Mouse (Mus musculus) fat pad, adult 2 months (tissue): ENCODE results near the gene C2cd4c.

ENCODE experiments used
- DNase-seq: peaks from one replicate; pipeline ENCODE4 v3.0.0-alpha.2; 2011; ENCODE audit warnings: low read depth, low spot score; ENCODE audit errors: extremely low read depth

The C2cd4c gene

GRCm38 (mm10) chr10:79579781-79580180 lies 34.0 kb downstream of the C2cd4c start:
- DNase-seq = no peak

GRCm38 (mm10) chr10:79578891-79579290 lies 34.9 kb downstream of the C2cd4c start:
- no peak for DNase-seq

GRCm38 (mm10) chr10:79578276-79578675 lies 35.5 kb downstream of the C2cd4c start:
- no peak for DNase-seq

DNA sequence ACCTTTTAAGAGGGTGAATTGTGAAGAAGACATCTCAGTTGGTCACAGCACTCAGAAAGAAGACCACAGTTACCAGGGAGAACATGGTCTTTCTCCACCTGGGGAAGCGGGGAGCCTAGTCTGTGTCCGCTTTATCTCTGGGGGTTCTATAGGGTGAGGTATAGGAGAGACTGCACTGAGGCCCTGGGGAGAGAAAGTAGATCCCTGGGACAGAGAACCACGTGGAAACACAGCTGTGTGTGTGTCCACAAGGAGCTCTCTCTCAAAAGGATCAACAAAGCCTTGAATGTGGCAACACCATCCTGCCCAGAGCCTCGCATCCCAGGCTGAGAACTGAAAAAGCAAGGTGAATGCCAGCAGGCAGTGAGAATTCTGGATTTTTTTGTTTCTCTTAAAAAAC lies 36.4 kb downstream of the C2cd4c start:
- DNase-seq = no peak

- DNase-seq = no peak
Observed at GRCm38 (mm10) chr10:79575754-79576153, 38.1 kb downstream of the C2cd4c start.

DNA sequence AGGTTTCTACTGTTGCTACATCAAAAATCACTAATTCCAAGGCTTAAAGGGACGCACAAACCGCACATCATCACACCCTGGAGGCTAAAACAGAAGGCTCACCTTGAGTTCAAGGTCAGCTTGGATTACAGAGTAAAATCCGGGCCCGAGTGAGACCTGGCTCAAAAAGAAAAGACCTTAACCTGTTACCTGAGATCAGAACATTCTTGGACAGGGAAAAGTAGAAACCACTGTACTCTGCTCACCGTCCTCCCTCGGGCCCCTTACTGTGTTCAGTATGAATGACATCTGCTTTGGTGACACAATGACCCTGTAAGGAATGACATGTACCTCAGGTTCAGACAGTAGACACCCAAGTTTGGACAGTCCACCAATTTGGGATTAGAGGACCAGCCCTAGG lies 39.0 kb downstream of the C2cd4c start:
- DNase-seq = no peak

DNA sequence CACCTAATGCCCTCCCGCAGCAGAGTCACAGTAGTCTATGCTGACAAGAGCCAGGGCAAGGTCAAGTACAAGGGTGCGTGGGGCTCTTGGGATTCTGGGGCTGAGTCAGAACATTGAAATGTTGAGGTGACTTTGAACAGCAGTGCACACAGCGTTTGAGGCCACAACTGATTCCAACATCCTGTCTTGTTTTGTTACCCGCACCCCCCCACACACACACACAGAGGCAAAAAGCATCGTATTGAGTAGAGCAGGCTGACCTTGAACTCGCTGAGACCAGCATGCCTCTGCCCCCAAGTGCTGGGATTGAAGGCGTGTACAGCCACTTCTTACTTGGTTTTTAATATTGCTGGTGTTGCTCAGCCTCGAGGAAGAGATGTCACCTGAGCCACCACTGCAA lies 39.5 kb downstream of the C2cd4c start:
- DNase-seq = no peak

GRCm38 (mm10) chr10:79573611-79574010 lies 40.2 kb downstream of the C2cd4c start:
- DNase-seq = no peak

GRCm38 (mm10) chr10:79571314-79571713 lies 42.5 kb downstream of the C2cd4c start:
- no peak for DNase-seq

GRCm38 (mm10) chr10:79569921-79570320 lies 43.9 kb downstream of the C2cd4c start:
- DNase-seq = no peak

GRCm38 (mm10) chr10:79559716-79560115 lies 54.1 kb downstream of the C2cd4c start:
- DNase-seq = no peak

- no peak for DNase-seq
Observed at GRCm38 (mm10) chr10:79557496-79557895, 56.3 kb downstream of the C2cd4c start.

GRCm38 (mm10) chr10:79556951-79557350 lies 56.9 kb downstream of the C2cd4c start:
- DNase-seq = no peak
